11 mouse cellular contexts compared by ENCODE assay signal in the genomic region with DNA sequence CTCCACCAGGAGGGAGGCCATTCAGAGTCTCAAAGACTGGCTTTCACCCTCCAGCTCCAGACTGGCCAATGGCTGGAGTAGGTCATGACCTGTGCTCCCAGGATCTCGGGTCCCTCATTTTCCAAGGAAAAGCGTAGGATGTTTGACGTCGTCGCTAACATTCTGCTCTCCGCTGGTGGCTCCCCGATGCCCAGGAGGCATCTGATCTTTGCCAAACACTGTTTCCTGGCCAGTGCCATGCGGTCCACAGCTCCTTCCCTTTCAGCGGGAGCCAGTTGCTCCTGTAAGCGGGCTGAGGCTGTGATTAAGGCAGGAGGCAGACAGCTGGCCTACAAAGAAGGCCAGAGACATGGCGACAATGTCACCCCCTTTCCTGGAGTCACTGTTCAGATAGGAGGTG. TPM values are rescaled to one million over a fixed set of nuclear protein-coding genes. Genes with fewer than 3 reads are reported as not detected.
DNase-seq lines count a peak whose midpoint lies in the region; ATAC-seq and TF ChIP-seq lines count a peak whose summit lies in the region.
"Had no signal": no experiment of that assay in that cellular context is flagged by ENCODE, and none has a peak within 500 bp of the region (broad histone marks: within the 10 kb centered on the region; RNA-seq: fewer than 3 reads in every experiment).

No protein-coding gene starts in this region.

- no peak for DNase-seq in lung, embryonic 14.5 days
- no peak for DNase-seq in lung, postnatal 36 days
- no peak for DNase-seq in forebrain, embryonic 11.5 days (ENCODE audit: low spot score)
- DNase-seq in hindbrain, embryonic 14.5 days (ENCODE audit: low spot score), result no peak
- no peak for DNase-seq in layer of hippocampus, adult 11-12 months (ENCODE audit: low spot score)
- DNase-seq in adrenal gland, adult 8-10 months, result no peak
- DNase-seq: gastrocnemius, postnatal 14 days; heart, postnatal 14 days; thymus, adult 18-20 months had no signal

- H3K4me1 ChIP-seq in lung, embryonic 14.5 days (ENCODE audit: insufficient read depth), result peaks cover 20% of the 10 kb centered on the region
- peaks cover 26% of the 10 kb centered on the region for H3K4me1 ChIP-seq in forebrain, embryonic 11.5 days (replicated peaks; ENCODE audit: control insufficient read depth, insufficient read depth, low read length)
- peaks cover 71% of the 10 kb centered on the region for H3K4me1 ChIP-seq in hindbrain, embryonic 14.5 days (replicated peaks; ENCODE audit: control insufficient read depth, insufficient read depth, low read length)
- H3K4me1 ChIP-seq in neural tube, embryonic 14.5 days (ENCODE audit: control insufficient read depth, insufficient read depth, low read length), result peaks cover 63% of the 10 kb centered on the region

- 69% methylated on average over 11 of the region's 11 CpGs for WGBS in lung, embryonic 14.5 days
- WGBS in forebrain, embryonic 11.5 days, result 45% methylated on average over 11 of the region's 11 CpGs
- 35% methylated on average over 11 of the region's 11 CpGs for WGBS in hindbrain, embryonic 14.5 days
- 37% methylated on average over 11 of the region's 11 CpGs for WGBS in neural tube, embryonic 14.5 days

- no peaks in the 10 kb centered on the region for H3K27me3 ChIP-seq in lung, embryonic 14.5 days (ENCODE audit: insufficient read depth, low read length)
- H3K27me3 ChIP-seq in forebrain, embryonic 11.5 days (ENCODE audit: control insufficient read depth, insufficient read depth, low read length), result no peaks in the 10 kb centered on the region
- H3K27me3 ChIP-seq in hindbrain, embryonic 14.5 days (ENCODE audit: control insufficient read depth, insufficient read depth, low read length), result no peaks in the 10 kb centered on the region
- H3K27me3 ChIP-seq in neural tube, embryonic 14.5 days (ENCODE audit: control insufficient read depth, insufficient read depth, low read length), result no peaks in the 10 kb centered on the region

- ATAC-seq in lung, embryonic 14.5 days (ENCODE audit: insufficient read depth), result no peak
- ATAC-seq in forebrain, embryonic 11.5 days (replicated peaks; ENCODE audit: low FRiP score), result no peak
- ATAC-seq in hindbrain, embryonic 14.5 days (ENCODE audit: low FRiP score), result no peak
- no peak for ATAC-seq in neural tube, embryonic 14.5 days (ENCODE audit: low read depth)

- no peak overlapping the region for H3K4me2 ChIP-seq in lung, embryonic 14.5 days
- no peak overlapping the region for H3K4me2 ChIP-seq in forebrain, embryonic 11.5 days (ENCODE audit: low read depth, low read length, severe bottlenecking)
- peak overlapping the region; percentile 31 for H3K4me2 ChIP-seq in hindbrain, embryonic 14.5 days (replicated peaks)
- 0 out of 2 replicates have a peak overlapping the region, but pooled peaks have one; percentile 0 for H3K4me2 ChIP-seq in neural tube, embryonic 14.5 days (ENCODE audit: low read depth, low read length)
- H3K4me2 ChIP-seq: liver, embryonic 11.5 days had no signal

- no peaks in the 10 kb centered on the region for H3K9me3 ChIP-seq in lung, embryonic 14.5 days (ENCODE audit: low read depth, low read length)
- H3K9me3 ChIP-seq in forebrain, embryonic 11.5 days (ENCODE audit: control insufficient read depth, low read length), result no peaks in the 10 kb centered on the region
- H3K9me3 ChIP-seq in hindbrain, embryonic 14.5 days (ENCODE audit: control insufficient read depth, low read length), result no peaks in the 10 kb centered on the region
- H3K9me3 ChIP-seq in neural tube, embryonic 14.5 days (ENCODE audit: control insufficient read depth, low read length), result no peaks in the 10 kb centered on the region

- peak overlapping the region; percentile 47 for H3K27ac ChIP-seq in lung, embryonic 14.5 days (ENCODE audit: low read depth)
- peak overlapping the region; percentile 87 for H3K27ac ChIP-seq in forebrain, embryonic 11.5 days (ENCODE audit: low read depth, low read length)
- peak overlapping the region; percentile 88 for H3K27ac ChIP-seq in hindbrain, embryonic 14.5 days
- H3K27ac ChIP-seq in neural tube, embryonic 14.5 days (ENCODE audit: low read depth, low read length), result peak overlapping the region; percentile 90

- no peak for TF ChIP-seq CTCF in lung, embryonic 14.5 days (IDR thresholded peaks at IDR 0.05; ENCODE audit: low read depth)

- no peak overlapping the region for H3K4me3 ChIP-seq in lung, embryonic 14.5 days (ENCODE audit: low read depth, low read length)
- H3K4me3 ChIP-seq in forebrain, embryonic 11.5 days (ENCODE audit: low read depth, low read length), result no peak overlapping the region
- no peak overlapping the region for H3K4me3 ChIP-seq in hindbrain, embryonic 14.5 days (replicated peaks; ENCODE audit: low read length)
- no peak overlapping the region for H3K4me3 ChIP-seq in neural tube, embryonic 14.5 days (ENCODE audit: low read depth, low read length)

- H3K9ac ChIP-seq in lung, embryonic 14.5 days, result no peak overlapping the region
- H3K9ac ChIP-seq in forebrain, embryonic 11.5 days (ENCODE audit: low read length), result peak overlapping the region; percentile 28
- peak overlapping the region; percentile 51; the same call in 1 of the 2 replicates for H3K9ac ChIP-seq in hindbrain, embryonic 14.5 days
- H3K9ac ChIP-seq in neural tube, embryonic 14.5 days (replicated peaks; ENCODE audit: low read depth, low read length), result no peak overlapping the region

- no peaks in the 10 kb centered on the region for H3K36me3 ChIP-seq in lung, embryonic 14.5 days (ENCODE audit: insufficient read depth)
- no peaks in the 10 kb centered on the region for H3K36me3 ChIP-seq in forebrain, embryonic 11.5 days (ENCODE audit: control insufficient read depth, insufficient read depth, low read length)
- no peaks in the 10 kb centered on the region for H3K36me3 ChIP-seq in hindbrain, embryonic 14.5 days (replicated peaks; ENCODE audit: control insufficient read depth, insufficient read depth)
- H3K36me3 ChIP-seq in neural tube, embryonic 14.5 days (ENCODE audit: control insufficient read depth, insufficient read depth, low read length), result no peaks in the 10 kb centered on the region

RNA-seq across cellular contexts. Expression of a gene that starts 4.0 kb away (rescaled TPM):
- polyA plus RNA-seq in lung, embryonic 14.5 days (2014; fragmentation: Nextera tagmentation; extraction: Ambion mirVana), result 22.2 and 26.2 TPM in 2 replicates
- polyA plus RNA-seq in forebrain, embryonic 11.5 days (2014; fragmentation: Nextera tagmentation; extraction: Ambion mirVana), result 24.0 and 26.5 TPM in 2 replicates
- 35.8 and 38.5 TPM in 2 replicates for polyA plus RNA-seq in hindbrain, embryonic 14.5 days (2014; fragmentation: Nextera tagmentation; extraction: Ambion mirVana)
- polyA plus RNA-seq in neural tube, embryonic 14.5 days (2014; fragmentation: Nextera tagmentation; extraction: Ambion mirVana), result 32.5 and 34.5 TPM in 2 replicates
- total RNA-seq in adrenal gland, adult 8-10 months (2022), result 10 to 100 TPM; 12.4 to 20.2 (median 18.2) TPM

Comparison
In these comparisons a context has a peak if more than half of its experiments do, and no peak if none do; other contexts are left out.
1. H3K4me2 ChIP-seq: peak in hindbrain, embryonic 14.5 days (single experiment) and neural tube, embryonic 14.5 days (single experiment); none in lung, embryonic 14.5 days (single experiment) and forebrain, embryonic 11.5 days (single experiment).
2. H3K9ac ChIP-seq: peak in forebrain, embryonic 11.5 days (single experiment) and hindbrain, embryonic 14.5 days (single experiment); none in lung, embryonic 14.5 days (single experiment) and neural tube, embryonic 14.5 days (single experiment).
3. Peak in every context shown above with its lines, with median percentiles within 50 percentile points of each other: H3K27ac ChIP-seq.